Mouse (Mus musculus): ENCODE results near the gene T. TPM values are rescaled to one million over a fixed set of nuclear protein-coding genes. Genes with fewer than 3 reads are reported as not detected.

The T gene
- polyA plus RNA-seq, 1 experiment from 2014 or later, result not detected

DNA sequence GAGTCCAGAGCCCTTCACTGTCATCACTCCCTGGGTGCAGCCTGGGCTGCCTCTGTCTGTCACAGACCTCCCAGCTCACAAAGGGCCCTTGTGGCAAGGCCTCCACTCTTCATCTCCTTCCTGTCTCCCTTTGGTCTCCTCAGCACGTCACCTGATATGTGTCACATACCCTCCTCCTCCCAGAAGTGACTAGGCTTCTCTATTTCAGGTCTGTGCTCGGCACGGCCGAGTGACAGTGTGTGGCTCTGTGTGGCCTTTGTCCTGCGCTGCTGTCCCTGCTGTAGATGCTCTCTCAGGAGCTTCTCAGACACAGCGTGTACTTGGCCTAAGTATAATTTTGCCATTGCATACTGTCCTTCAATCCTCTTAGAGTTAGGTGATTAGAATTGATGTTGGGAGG is 21.0 kb downstream of the T start:
- ATAC-seq (ENCODE audit: low read depth), result no peak
- H3K36me3 ChIP-seq (ENCODE audit: control insufficient read depth, insufficient read depth), result no peaks in the 10 kb centered on the region
- 38% methylated on average over 6 of the region's 6 CpGs for WGBS (ENCODE audit: insufficient replicate concordance)
- H3K4me2 ChIP-seq (ENCODE audit: low read depth, low read length), result no peak overlapping the region
- H3K27ac ChIP-seq (ENCODE audit: low read length), result no peak overlapping the region
- no peaks in the 10 kb centered on the region for H3K9me3 ChIP-seq (replicated peaks; ENCODE audit: control insufficient read depth, low read length)
- no peaks in the 10 kb centered on the region for H3K4me1 ChIP-seq (ENCODE audit: control insufficient read depth, low read depth, low read length)
- H3K9ac ChIP-seq (ENCODE audit: low read depth, low read length), result no peak overlapping the region
- no peaks in the 10 kb centered on the region for H3K27me3 ChIP-seq (ENCODE audit: control insufficient read depth, insufficient read depth, low read depth, low read length)
- H3K4me3 ChIP-seq (ENCODE audit: low read depth, low read length), result no peak overlapping the region

DNA sequence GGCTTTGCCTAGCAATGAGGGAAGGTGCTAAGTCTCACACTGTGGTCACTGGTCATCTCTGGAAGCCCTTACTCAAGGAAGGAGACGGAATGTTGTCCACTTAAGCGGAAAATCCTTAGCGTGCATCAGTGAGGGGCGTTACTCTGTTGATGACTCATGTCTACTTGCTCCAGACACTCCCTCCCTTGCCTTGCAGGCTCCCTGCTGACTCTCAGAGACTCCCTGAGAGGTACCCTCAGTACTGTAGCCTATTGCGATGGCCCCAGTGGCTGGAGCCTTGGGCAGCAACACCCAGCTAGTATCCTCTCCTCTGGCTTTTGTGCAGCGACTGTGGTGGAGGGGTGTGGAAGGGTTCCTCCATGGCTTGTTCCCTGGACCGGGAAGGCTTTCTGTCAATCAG is 21.4 kb downstream of the T start:
- WGBS (ENCODE audit: insufficient replicate concordance), result 65% methylated on average over 7 of the region's 7 CpGs
- H3K4me3 ChIP-seq (ENCODE audit: low read depth, low read length), result no peak overlapping the region
- no peak overlapping the region for H3K27ac ChIP-seq (ENCODE audit: low read length)
- no peak for ATAC-seq (ENCODE audit: low read depth)
- H3K4me1 ChIP-seq (ENCODE audit: control insufficient read depth, low read depth, low read length), result no peaks in the 10 kb centered on the region
- no peak overlapping the region for H3K9ac ChIP-seq (ENCODE audit: low read depth, low read length)
- no peak overlapping the region for H3K4me2 ChIP-seq (ENCODE audit: low read depth, low read length)
- H3K36me3 ChIP-seq (ENCODE audit: control insufficient read depth, insufficient read depth), result no peaks in the 10 kb centered on the region
- H3K9me3 ChIP-seq (replicated peaks; ENCODE audit: control insufficient read depth, low read length), result no peaks in the 10 kb centered on the region
- no peaks in the 10 kb centered on the region for H3K27me3 ChIP-seq (ENCODE audit: control insufficient read depth, insufficient read depth, low read depth, low read length)

DNA sequence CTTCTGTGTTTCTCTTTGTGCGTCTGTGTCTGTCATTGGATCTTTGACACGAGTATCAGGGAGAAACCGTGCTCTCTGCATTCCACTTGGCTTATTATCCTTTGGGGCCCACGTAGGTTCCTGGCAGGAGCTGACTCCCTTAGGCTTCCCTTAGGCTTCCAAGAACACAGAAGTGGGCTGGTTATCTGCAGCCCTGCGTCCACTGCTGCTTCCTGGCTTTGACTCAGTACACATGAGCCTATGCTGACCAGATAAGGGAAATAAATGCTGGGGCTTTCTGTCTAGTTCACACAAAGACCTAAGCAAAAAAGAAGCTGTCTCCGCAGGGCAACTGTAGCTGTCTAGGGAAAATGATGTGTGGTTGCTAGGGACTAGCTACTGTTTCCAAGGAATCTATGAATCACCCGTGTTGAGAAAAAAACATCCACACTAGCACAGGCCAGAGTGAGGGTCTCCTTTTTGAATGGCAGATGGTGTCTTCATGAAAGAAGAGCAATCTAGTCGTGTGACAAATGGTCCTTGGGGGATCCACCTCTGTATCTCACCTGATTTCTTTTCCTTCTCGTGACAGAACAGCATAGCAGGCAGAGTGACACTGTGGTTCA is 22.7 kb downstream of the T start:
- Histone ChIP-seq H3K27ac (ENCODE audit: low read length) (no peak overlapping the region), H3K4me1 (ENCODE audit: control insufficient read depth, low read depth, low read length) (no peaks in the 10 kb centered on the region), H3K36me3 (ENCODE audit: control insufficient read depth, insufficient read depth) (no peaks in the 10 kb centered on the region), H3K4me2 (ENCODE audit: low read depth, low read length) (no peak overlapping the region), H3K4me3 (ENCODE audit: low read depth, low read length) (no peak overlapping the region), H3K9ac (ENCODE audit: low read depth, low read length) (no peak overlapping the region), H3K27me3 (ENCODE audit: control insufficient read depth, insufficient read depth, low read depth, low read length) (no peaks in the 10 kb centered on the region), H3K9me3 (replicated peaks; ENCODE audit: control insufficient read depth, low read length) (no peaks in the 10 kb centered on the region)
- WGBS (ENCODE audit: insufficient replicate concordance), result 25% methylated on average over 9 of the region's 9 CpGs
- no peak for ATAC-seq (ENCODE audit: low read depth)

DNA sequence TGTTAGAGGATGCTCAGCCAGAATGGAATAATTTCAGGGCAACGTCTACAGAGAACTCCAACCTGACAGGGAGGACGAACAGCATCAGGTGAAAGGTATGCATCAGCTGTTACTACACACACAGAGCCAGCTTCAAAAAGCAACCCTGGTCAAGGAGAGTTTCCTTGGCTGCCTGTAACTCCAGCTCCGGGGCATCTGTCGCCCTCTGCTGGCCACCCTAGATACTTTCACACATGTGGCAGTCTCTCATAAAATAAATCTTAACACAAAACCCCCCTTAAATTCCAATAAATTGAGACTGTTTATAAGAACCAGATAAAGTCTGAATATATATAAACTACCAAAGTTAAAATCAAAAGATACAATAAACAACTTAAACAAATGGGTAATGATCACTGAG is 27.3 kb downstream of the T start:
- H3K4me2 ChIP-seq (ENCODE audit: low read depth, low read length), result no peak overlapping the region
- H3K9ac ChIP-seq (ENCODE audit: low read depth, low read length), result no peak overlapping the region
- no peaks in the 10 kb centered on the region for H3K4me1 ChIP-seq (ENCODE audit: control insufficient read depth, low read depth, low read length)
- H3K27ac ChIP-seq (ENCODE audit: low read length), result no peak overlapping the region
- H3K36me3 ChIP-seq (ENCODE audit: control insufficient read depth, insufficient read depth), result no peaks in the 10 kb centered on the region
- no peaks in the 10 kb centered on the region for H3K9me3 ChIP-seq (replicated peaks; ENCODE audit: control insufficient read depth, low read length)
- H3K4me3 ChIP-seq (ENCODE audit: low read depth, low read length), result no peak overlapping the region
- H3K27me3 ChIP-seq (ENCODE audit: control insufficient read depth, insufficient read depth, low read depth, low read length), result no peaks in the 10 kb centered on the region; the same call in 1 of the 2 replicates
- 2% methylated on average over 4 of the region's 4 CpGs for WGBS (ENCODE audit: insufficient replicate concordance)
- ATAC-seq (ENCODE audit: low read depth), result no peak

DNA sequence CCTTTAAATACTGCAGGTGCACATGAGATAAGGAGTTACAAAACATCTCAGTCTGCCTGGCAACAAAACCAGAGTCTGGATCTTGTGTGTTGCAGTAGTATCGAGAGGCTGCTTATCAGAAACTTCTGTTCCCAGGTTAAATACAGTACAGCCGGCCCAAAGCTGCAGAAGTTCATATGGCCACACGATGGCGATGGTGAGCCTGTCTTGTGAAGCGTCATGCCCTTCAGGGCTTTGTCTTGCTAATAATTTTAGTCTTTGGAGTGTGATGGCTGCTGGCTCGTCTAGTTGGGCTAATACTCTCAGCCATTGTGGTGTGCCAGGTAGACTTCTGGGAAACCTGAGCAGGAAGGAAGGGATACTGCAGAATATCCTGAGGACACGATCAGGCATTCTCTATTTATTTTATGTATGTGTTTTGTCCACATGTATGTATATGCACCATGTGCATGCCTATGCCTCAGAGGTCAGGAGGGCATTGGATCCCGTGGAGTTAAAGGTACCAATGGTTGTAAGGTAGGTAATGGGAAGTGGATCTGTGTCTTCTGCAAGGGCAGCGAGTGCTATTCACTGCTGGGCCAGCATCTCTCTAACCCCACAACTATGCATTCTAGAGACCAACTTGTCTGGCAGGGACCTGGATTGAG is 29.4 kb downstream of the T start:
- peaks cover 3% of the 10 kb centered on the region; the same call in 1 of the 2 replicates for H3K27me3 ChIP-seq (ENCODE audit: control insufficient read depth, insufficient read depth, low read depth, low read length)
- ATAC-seq (ENCODE audit: low read depth), result no peak
- H3K9ac ChIP-seq (ENCODE audit: low read depth, low read length), result no peak overlapping the region
- no peak overlapping the region for H3K27ac ChIP-seq (ENCODE audit: low read length)
- no peaks in the 10 kb centered on the region for H3K36me3 ChIP-seq (ENCODE audit: control insufficient read depth, insufficient read depth)
- no peaks in the 10 kb centered on the region for H3K9me3 ChIP-seq (replicated peaks; ENCODE audit: control insufficient read depth, low read length)
- no peaks in the 10 kb centered on the region for H3K4me1 ChIP-seq (ENCODE audit: control insufficient read depth, low read depth, low read length)
- 18% methylated on average over 9 of the region's 9 CpGs for WGBS (ENCODE audit: insufficient replicate concordance)
- no peak overlapping the region for H3K4me2 ChIP-seq (ENCODE audit: low read depth, low read length)
- no peak overlapping the region for H3K4me3 ChIP-seq (ENCODE audit: low read depth, low read length)

DNA sequence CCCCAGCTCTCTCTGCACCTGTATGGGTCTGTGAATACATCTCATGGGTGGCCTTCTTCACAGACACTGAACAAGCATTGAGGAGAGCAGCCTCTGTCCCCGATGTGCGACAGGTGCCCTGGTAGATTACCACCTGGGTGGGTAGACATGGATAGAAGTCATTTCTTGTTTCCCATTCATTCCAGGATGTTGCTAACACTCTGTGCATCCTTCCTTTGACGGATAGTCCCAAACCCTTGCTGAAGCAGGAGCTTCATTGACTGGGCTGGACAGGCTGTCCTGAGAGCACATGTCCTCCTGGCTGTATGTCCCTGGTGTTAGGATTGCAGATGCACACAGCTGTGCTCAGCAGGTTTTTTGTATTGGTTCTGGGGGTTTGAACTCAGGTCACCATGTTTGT is 33.5 kb downstream of the T start:
- no peak overlapping the region for H3K27ac ChIP-seq (ENCODE audit: low read length)
- H3K4me2 ChIP-seq (ENCODE audit: low read depth, low read length), result no peak overlapping the region
- WGBS (ENCODE audit: insufficient replicate concordance), result 56% methylated on average over 3 of the region's 3 CpGs
- H3K4me3 ChIP-seq (ENCODE audit: low read depth, low read length), result no peak overlapping the region
- H3K4me1 ChIP-seq (ENCODE audit: control insufficient read depth, low read depth, low read length), result no peaks in the 10 kb centered on the region
- H3K9ac ChIP-seq (ENCODE audit: low read depth, low read length), result no peak overlapping the region
- ATAC-seq (ENCODE audit: low read depth), result no peak
- H3K9me3 ChIP-seq (replicated peaks; ENCODE audit: control insufficient read depth, low read length), result no peaks in the 10 kb centered on the region
- H3K27me3 ChIP-seq (ENCODE audit: control insufficient read depth, insufficient read depth, low read depth, low read length), result peaks cover 6% of the 10 kb centered on the region; the same call in 1 of the 2 replicates
- H3K36me3 ChIP-seq (ENCODE audit: control insufficient read depth, insufficient read depth), result no peaks in the 10 kb centered on the region

DNA sequence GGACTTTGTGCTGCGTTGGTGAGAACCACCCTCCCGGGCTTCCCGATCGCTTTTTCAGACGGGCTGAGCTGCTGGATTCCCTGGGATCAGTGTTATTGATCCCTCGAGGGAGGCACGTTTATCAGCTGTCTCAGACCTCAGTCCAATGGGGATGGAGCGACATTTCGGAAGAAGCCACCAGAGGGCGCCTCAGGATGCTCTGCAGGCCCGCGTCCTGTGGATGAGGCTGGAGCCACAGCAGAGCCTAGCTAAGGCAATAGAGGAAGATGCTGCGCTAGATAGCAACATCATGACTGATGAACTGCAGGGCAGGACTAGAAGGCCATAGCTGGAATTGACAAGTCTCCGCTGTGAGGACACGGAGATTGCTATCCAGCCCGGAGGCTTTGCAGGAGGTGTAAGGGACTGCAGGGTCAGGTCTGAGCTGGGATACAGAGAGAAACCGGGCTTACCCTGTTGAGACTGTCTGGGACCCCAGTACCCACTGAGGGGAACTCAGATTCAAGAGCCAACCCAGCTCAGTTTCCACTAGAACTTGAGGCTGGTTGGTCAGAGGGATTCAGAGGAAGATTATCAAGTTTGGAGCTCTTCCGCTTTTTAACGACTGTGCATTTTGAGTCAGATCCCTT is 34.6 kb downstream of the T start:
- H3K36me3 ChIP-seq (ENCODE audit: control insufficient read depth, insufficient read depth), result no peaks in the 10 kb centered on the region
- H3K4me1 ChIP-seq (ENCODE audit: control insufficient read depth, low read depth, low read length), result no peaks in the 10 kb centered on the region
- peaks cover 6% of the 10 kb centered on the region for H3K27me3 ChIP-seq (ENCODE audit: control insufficient read depth, insufficient read depth, low read depth, low read length)
- no peak overlapping the region for H3K4me2 ChIP-seq (ENCODE audit: low read depth, low read length)
- H3K4me3 ChIP-seq (ENCODE audit: low read depth, low read length), result no peak overlapping the region
- H3K9ac ChIP-seq (ENCODE audit: low read depth, low read length), result no peak overlapping the region
- H3K9me3 ChIP-seq (replicated peaks; ENCODE audit: control insufficient read depth, low read length), result no peaks in the 10 kb centered on the region
- no peak for ATAC-seq (ENCODE audit: low read depth)
- 14% methylated on average over 19 of the region's 19 CpGs for WGBS (ENCODE audit: insufficient replicate concordance)
- H3K27ac ChIP-seq (ENCODE audit: low read length), result no peak overlapping the region

DNA sequence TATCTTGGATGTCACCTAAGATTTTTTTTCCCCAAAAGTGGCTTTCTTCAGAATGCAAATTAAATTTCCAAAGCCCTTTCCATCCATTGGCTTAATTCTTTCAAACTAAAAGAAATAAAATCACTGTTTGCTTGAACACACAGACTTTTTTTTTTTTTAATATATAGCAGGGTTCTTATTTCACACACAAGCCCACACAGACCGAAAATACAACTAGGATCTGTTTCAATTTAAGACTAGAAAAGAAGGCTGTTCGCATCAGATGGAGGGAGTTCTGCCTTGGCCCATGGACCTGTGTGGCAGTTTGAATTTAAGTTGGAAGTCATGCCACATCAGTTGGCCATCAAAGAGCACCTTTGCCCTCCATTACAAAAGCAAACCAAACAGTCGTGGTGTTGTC is 44.3 kb downstream of the T start:
- 47% methylated on average over 3 of the region's 3 CpGs for WGBS (ENCODE audit: insufficient replicate concordance)
- no peaks in the 10 kb centered on the region for H3K36me3 ChIP-seq (ENCODE audit: control insufficient read depth, insufficient read depth)
- no peaks in the 10 kb centered on the region for H3K27me3 ChIP-seq (ENCODE audit: control insufficient read depth, insufficient read depth, low read depth, low read length)
- no peak overlapping the region for H3K9ac ChIP-seq (ENCODE audit: low read depth, low read length)
- H3K4me3 ChIP-seq (ENCODE audit: low read depth, low read length), result no peak overlapping the region
- no peaks in the 10 kb centered on the region for H3K9me3 ChIP-seq (replicated peaks; ENCODE audit: control insufficient read depth, low read length)
- no peak overlapping the region for H3K4me2 ChIP-seq (ENCODE audit: low read depth, low read length)
- no peaks in the 10 kb centered on the region for H3K4me1 ChIP-seq (ENCODE audit: control insufficient read depth, low read depth, low read length)
- no peak overlapping the region for H3K27ac ChIP-seq (ENCODE audit: low read length)
- no peak for ATAC-seq (ENCODE audit: low read depth)

DNA sequence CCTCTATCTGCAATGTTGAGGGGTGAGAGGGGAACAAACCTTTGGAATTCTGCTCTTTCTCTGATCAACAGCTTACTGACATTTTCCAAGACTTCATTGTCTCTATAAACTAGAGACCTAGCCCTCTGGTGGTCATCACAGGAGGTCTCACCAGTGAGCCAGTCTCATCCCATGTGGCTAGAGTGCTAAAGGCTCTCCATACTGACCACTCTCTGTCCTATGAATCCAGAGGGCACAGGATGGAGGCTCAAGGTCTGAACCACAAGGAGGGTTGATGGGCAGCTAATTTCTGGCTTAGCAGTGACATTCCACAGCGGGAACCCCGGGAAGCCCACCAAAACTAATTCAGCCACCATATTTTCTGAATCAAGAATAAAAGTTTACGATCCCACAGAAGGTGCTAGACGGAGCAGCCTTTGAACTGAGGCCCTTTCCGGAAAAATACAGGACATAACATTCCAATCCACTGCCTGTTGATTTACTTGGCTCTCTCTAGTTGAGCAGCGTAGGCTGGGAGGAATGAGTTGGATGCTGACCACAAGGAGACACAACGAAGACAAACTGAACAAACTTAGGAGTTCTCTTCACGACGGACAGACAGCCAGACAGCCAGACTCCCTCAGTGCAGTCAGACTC is 45.4 kb downstream of the T start:
- H3K27ac ChIP-seq (ENCODE audit: low read length), result no peak overlapping the region
- H3K9me3 ChIP-seq (replicated peaks; ENCODE audit: control insufficient read depth, low read length), result no peaks in the 10 kb centered on the region
- no peak overlapping the region for H3K4me2 ChIP-seq (ENCODE audit: low read depth, low read length)
- H3K27me3 ChIP-seq (ENCODE audit: control insufficient read depth, insufficient read depth, low read depth, low read length), result no peaks in the 10 kb centered on the region
- no peaks in the 10 kb centered on the region for H3K36me3 ChIP-seq (ENCODE audit: control insufficient read depth, insufficient read depth)
- no peak overlapping the region for H3K9ac ChIP-seq (ENCODE audit: low read depth, low read length)
- H3K4me3 ChIP-seq (ENCODE audit: low read depth, low read length), result no peak overlapping the region
- H3K4me1 ChIP-seq (ENCODE audit: control insufficient read depth, low read depth, low read length), result no peaks in the 10 kb centered on the region
- no peak for ATAC-seq (ENCODE audit: low read depth)
- 65% methylated on average over 9 of the region's 9 CpGs for WGBS (ENCODE audit: insufficient replicate concordance)

All from liver, embryonic 16.5 days (tissue).